Mouse (Mus musculus) ES-Bruce4 (cell line): ENCODE data around the gene Smarcd1. TPM values are rescaled to one million over a fixed set of nuclear protein-coding genes. Genes with fewer than 3 reads are reported as not detected.
A peak's percentile ranks its signal among the peaks of the same experiment; 100 is the strongest.

Source experiments
- H3K27ac ChIP-seq: 2 replicates; pipeline ENCODE4 v1.5.1; 2012; ENCODE audit warnings: low read length, inconsistent platforms; ENCODE audit not compliant: insufficient read depth
- H3K27me3 ChIP-seq: 2 replicates; pipeline ENCODE4 v1.6.1; 2012; ENCODE audit warnings: mild to moderate bottlenecking, low read length, inconsistent platforms; ENCODE audit not compliant: control insufficient read depth, poor library complexity, insufficient read depth, severe bottlenecking
- H3K36me3 ChIP-seq: 2 replicates; pipeline ENCODE4 v1.6.1; 2012; ENCODE audit warnings: inconsistent platforms, mild to moderate bottlenecking, low read length, moderate library complexity; ENCODE audit not compliant: control insufficient read depth, poor library complexity, insufficient read depth, severe bottlenecking
- H3K4me1 ChIP-seq: one replicate; pipeline ENCODE4 v1.8.1; 2011; ENCODE audit warnings: low read length; ENCODE audit not compliant: control insufficient read depth, insufficient read depth
- H3K4me3 ChIP-seq: 2 replicates; pipeline ENCODE4 v1.5.1; 2011; ENCODE audit warnings: low read depth, mild to moderate bottlenecking, low read length
- H3K9ac ChIP-seq: 2 replicates; pipeline ENCODE4 v1.6.1; 2012; ENCODE audit warnings: low read depth, mild to moderate bottlenecking, inconsistent platforms; ENCODE audit not compliant: poor library complexity, severe bottlenecking
- H3K9me3 ChIP-seq: replicated peaks from 2 replicates; pipeline ENCODE4 v1.6.1; 2012; ENCODE audit warnings: mild to moderate bottlenecking, low read length, inconsistent platforms; ENCODE audit not compliant: control insufficient read depth, poor library complexity, insufficient read depth, severe bottlenecking
- CTCF ChIP-seq: IDR thresholded peaks from one replicate; pipeline ENCODE4 v1.8.1; 2011; ENCODE audit warnings: low read depth, low read length
- EP300 ChIP-seq: IDR thresholded peaks from 2 replicates; pipeline ENCODE4 v1.6.1; 2011; ENCODE audit warnings: low read depth, low read length; ENCODE audit not compliant: insufficient read depth
- POLR2A ChIP-seq: IDR thresholded peaks from one replicate; pipeline ENCODE4 v1.8.1; 2011; ENCODE audit warnings: low read length; ENCODE audit not compliant: insufficient read depth
- polyA plus RNA-seq: library from polyadenylated mRNA; stranded (reverse); fragments of >200 nt; gene quantifications from 2 replicates; pipeline ENCODE4 v1.2.4, GENCODE M21; 2011; ENCODE audit warnings: low read depth; ENCODE audit not compliant: missing spikeins, insufficient read depth, insufficient read length

Smarcd1 gene
- polyA plus RNA-seq, 1 experiment = 92.3 TPM

DNA sequence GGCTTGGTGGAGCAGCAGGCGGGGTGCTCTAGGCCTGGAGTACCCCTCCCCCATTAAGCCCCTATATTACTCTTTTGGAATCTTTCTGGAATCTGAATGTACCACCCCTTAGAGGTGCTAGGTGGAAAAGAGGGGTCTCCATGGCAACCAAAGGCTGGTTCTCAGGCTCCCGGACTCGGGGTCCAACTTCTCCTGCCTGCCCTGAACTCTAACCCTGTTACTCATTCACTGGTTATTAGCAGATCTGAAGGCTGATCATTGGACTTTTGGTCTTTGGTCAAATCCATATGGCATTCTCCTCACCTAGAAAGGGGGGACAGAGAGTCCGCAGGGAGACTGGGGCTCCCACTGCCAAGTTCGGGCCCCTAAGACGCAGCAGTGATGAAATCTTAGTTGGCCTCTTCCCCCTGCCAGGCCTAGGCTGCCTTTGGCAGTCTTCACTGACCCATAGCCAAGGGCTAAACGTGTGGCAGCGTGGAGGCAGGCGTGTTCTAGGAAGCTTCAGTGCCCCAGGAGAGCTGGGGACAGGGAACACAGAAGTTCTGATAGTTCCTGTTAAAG lies 16.6 kb downstream of the Smarcd1 start:
- no peaks in the 10 kb centered on the region for H3K36me3 ChIP-seq

GRCm38 (mm10) chr15:99719865-99720264 lies 17.9 kb downstream of the Smarcd1 start:
- H3K9ac ChIP-seq = no peak overlapping the region
- peaks cover 7% of the 10 kb centered on the region for H3K4me1 ChIP-seq
- no peak for TF ChIP-seq CTCF
- no peak for TF ChIP-seq EP300
- no peak for TF ChIP-seq POLR2A
- H3K27me3 ChIP-seq = no peaks in the 10 kb centered on the region
- H3K27ac ChIP-seq = no peak overlapping the region
- H3K9me3 ChIP-seq = no peaks in the 10 kb centered on the region
- H3K4me3 ChIP-seq = no peak overlapping the region
- no peaks in the 10 kb centered on the region for H3K36me3 ChIP-seq

More for the DNA sequence above, 16.6 kb downstream of the Smarcd1 start:
- Histone ChIP-seq H3K9me3 (no peaks in the 10 kb centered on the region), H3K4me1 (peaks cover 8% of the 10 kb centered on the region), H3K27me3 (no peaks in the 10 kb centered on the region), H3K9ac (no peak overlapping the region), H3K27ac (no peak overlapping the region), H3K4me3 (no peak overlapping the region)
- TF ChIP-seq POLR2A (no peak), EP300 (no peak), CTCF (no peak)

DNA sequence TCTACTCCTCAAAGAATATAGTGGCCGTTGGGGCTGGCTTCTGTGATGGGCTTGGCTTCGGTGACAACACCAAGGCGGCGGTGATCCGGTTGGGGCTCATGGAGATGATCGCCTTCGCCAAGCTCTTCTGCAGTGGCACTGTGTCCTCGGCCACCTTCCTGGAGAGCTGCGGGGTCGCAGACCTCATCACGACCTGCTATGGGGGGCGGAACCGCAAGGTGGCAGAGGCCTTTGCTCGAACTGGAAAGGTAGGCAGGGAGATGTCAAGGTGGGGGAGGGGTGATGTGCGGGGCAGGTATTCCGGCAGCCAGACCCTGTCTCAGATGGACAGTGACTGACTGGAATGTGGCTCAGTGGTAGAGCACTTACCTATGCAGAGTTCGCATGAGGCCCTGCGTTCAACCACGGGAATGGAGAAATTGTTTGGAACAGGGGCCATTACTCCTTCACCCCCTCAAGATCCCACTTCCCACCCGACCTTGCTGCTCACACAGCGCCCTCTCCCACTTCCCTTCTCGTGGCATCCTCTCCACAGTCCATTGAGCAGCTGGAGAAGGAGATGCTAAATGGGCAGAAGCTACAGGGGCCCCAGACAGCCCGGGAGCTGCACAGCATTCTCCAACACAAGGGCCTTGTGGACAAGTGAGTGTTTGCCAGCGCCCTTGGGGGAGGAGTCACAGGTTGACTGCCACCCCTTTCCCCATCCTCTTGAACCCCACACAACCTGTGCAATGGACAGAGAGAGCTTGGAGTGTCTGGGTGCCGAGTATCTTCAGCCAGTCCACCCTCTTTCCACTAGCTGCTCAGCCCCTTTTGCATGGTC lies 20.2 kb downstream of the Smarcd1 start:
- Histone ChIP-seq H3K4me3 (no peak overlapping the region; the same call in 1 of the 2 replicates), H3K9ac (no peak overlapping the region), H3K27me3 (no peaks in the 10 kb centered on the region), H3K36me3 (no peaks in the 10 kb centered on the region), H3K27ac (no peak overlapping the region), H3K9me3 (no peaks in the 10 kb centered on the region), H3K4me1 (peaks cover 7% of the 10 kb centered on the region)
- TF ChIP-seq CTCF (no peak), EP300 (peak; percentile 42; the same call in 1 of the 2 replicates)

GRCm38 (mm10) chr15:99723120-99723514 lies 21.2 kb downstream of the Smarcd1 start:
- 0 out of 2 replicates have a peak, but pooled peaks have one; percentile 21 for TF ChIP-seq EP300
- TF ChIP-seq CTCF = no peak
- no peak for TF ChIP-seq POLR2A
- no peaks in the 10 kb centered on the region for H3K27me3 ChIP-seq
- peaks cover 7% of the 10 kb centered on the region for H3K4me1 ChIP-seq
- peak overlapping the region; percentile 6 for H3K4me3 ChIP-seq
- H3K9me3 ChIP-seq = no peaks in the 10 kb centered on the region
- H3K27ac ChIP-seq = no peak overlapping the region
- peak overlapping the region; percentile 14; the same call in 1 of the 2 replicates for H3K9ac ChIP-seq
- H3K36me3 ChIP-seq = peaks cover 7% of the 10 kb centered on the region

GRCm38 (mm10) chr15:99723515-99724291 lies 21.8 kb downstream of the Smarcd1 start:
- Histone ChIP-seq H3K27ac (peak overlapping the region; percentile 47), H3K4me1 (peaks cover 7% of the 10 kb centered on the region), H3K27me3 (no peaks in the 10 kb centered on the region), H3K36me3 (peaks cover 10% of the 10 kb centered on the region), H3K9ac (peak overlapping the region; percentile 14; the same call in 1 of the 2 replicates), H3K4me3 (0 out of 2 replicates have a peak overlapping the region, but pooled peaks have one; percentile 5), H3K9me3 (0 out of 2 replicates have a peak, but pooled peaks cover under 1% of the 10 kb centered on the region)
- TF ChIP-seq EP300 = 0 out of 2 replicates have a peak, but pooled peaks have one; percentile 11
- TF ChIP-seq CTCF = no peak
